Mouse (Mus musculus) heart, embryonic 11.5 days (tissue): ENCODE measurements around the gene Mrps34. TPM values are rescaled to one million over a fixed set of nuclear protein-coding genes. Genes with fewer than 3 reads are reported as not detected.

Experiments
- ATAC-seq: fragments of 200-750 bp; cut with Nextera tagmentation; replicated peaks from 2 replicates; pipeline ENCODE4 v1.8.0; 2017; ENCODE audit warnings: moderate library complexity; ENCODE audit not compliant: insufficient number of reproducible peaks, low FRiP score, low TSS enrichment
- H3K27ac ChIP-seq: fragments of 300-500 bp; sonication (generic); 2 replicates; pipeline ENCODE4 v1.5.1; 2014; ENCODE audit warnings: mild to moderate bottlenecking, low read depth, low read length
- H3K27me3 ChIP-seq: fragments of 300-500 bp; sonication (generic); 2 replicates; pipeline ENCODE4 v1.6.1; 2014; ENCODE audit warnings: mild to moderate bottlenecking, low read length, mixed read lengths; ENCODE audit not compliant: control insufficient read depth, insufficient read depth
- H3K36me3 ChIP-seq: fragments of 300-500 bp; sonication (generic); 2 replicates; pipeline ENCODE4 v1.6.1; 2014; ENCODE audit warnings: mild to moderate bottlenecking, low read length, moderate library complexity, mixed read lengths; ENCODE audit not compliant: control insufficient read depth, insufficient read depth
- H3K4me1 ChIP-seq: fragments of 300-500 bp; sonication (generic); 2 replicates; pipeline ENCODE4 v1.6.1; 2014; ENCODE audit warnings: low read length; ENCODE audit not compliant: control insufficient read depth, insufficient read depth
- H3K4me2 ChIP-seq: fragments of 300-500 bp; sonication (generic); 2 replicates; pipeline ENCODE4 v1.6.1; 2014; ENCODE audit warnings: mild to moderate bottlenecking, moderate library complexity
- H3K4me3 ChIP-seq: fragments of 300-500 bp; sonication (generic); 2 replicates; pipeline ENCODE4 v1.5.1; 2014; ENCODE audit warnings: low read depth, low read length
- H3K9ac ChIP-seq: fragments of 300-500 bp; sonication (generic); 2 replicates; pipeline ENCODE4 v1.6.1; 2014; ENCODE audit warnings: mild to moderate bottlenecking, low read depth, low read length, moderate library complexity
- H3K9me3 ChIP-seq: fragments of 300-500 bp; sonication (generic); replicated peaks from 2 replicates; pipeline ENCODE4 v1.6.1; 2016; ENCODE audit warnings: low read length; ENCODE audit not compliant: control insufficient read depth
- WGBS: fragments of 180-500 bp; shearing (Covaris S2); extraction: QIAGEN DNeasy Blood & Tissue Kit; methylation state at CpG from one replicate; pipeline ENCODE4 v1.1.7; 2014; ENCODE audit not compliant: insufficient replicate concordance; 5-methylcytosine and 5-hydroxymethylcytosine counted together
- polyA plus RNA-seq: library from polyadenylated mRNA; unstranded; fragments of >200 nt; fragmentation: Nextera tagmentation; extraction: Ambion mirVana; gene quantifications from 2 replicates; pipeline ENCODE4 v1.2.1, GENCODE M21; 2014

Mrps34 gene
- polyA plus RNA-seq = 85.6 and 92.1 TPM in 2 replicates

DNA sequence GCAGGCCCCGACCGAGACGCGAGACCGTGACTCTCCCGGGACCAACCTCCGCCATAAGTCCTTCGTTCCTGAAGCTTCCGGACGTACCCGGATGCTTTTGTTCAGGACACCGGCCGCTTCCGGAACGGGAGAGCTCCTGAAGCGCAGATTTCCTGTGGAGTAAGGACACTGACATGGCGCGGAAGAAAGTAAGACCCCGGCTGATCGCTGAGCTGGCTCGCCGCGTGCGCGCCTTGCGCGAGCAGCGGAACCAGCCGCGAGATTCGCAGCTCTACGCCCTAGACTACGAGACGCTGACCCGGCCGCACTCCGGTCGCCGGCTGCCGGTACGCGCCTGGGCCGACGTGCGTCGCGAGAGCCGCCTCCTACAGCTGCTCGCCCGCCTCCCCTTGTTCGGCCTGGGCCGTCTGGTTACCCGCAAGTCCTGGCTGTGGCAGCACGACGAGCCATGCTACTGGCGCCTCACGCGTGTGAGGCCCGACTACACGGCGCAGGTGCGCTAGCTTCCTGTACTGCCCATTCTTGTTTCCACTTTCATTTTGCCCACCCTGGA, at the start of gene Mrps34, which contains the start of gene Eme2:
Gene Mrps34, plus strand, starts transcription at position 122 of the 553 bp plus-strand sequence.
Gene Eme2, minus strand, starts transcription at position 93 of the 553 bp plus-strand sequence.
- ATAC-seq = 0 out of 2 replicates have a peak, but pooled peaks have one; percentile 9
- H3K4me1 ChIP-seq = peaks cover 35% of the 10 kb centered on the region
- peak within 1 kb of the TSS; percentile 84 for H3K9ac ChIP-seq
- under 1% methylated on average over 53 of the region's 62 CpGs for WGBS
- H3K27me3 ChIP-seq = no peaks in the 10 kb centered on the region
- peak within 1 kb of the TSS; percentile 69 for H3K4me3 ChIP-seq
- no peaks in the 10 kb centered on the region for H3K9me3 ChIP-seq
- H3K4me2 ChIP-seq = peak within 1 kb of the TSS; percentile 84
- H3K36me3 ChIP-seq = peaks cover 34% of the 10 kb centered on the region
- peak within 1 kb of the TSS; percentile 70 for H3K27ac ChIP-seq

DNA sequence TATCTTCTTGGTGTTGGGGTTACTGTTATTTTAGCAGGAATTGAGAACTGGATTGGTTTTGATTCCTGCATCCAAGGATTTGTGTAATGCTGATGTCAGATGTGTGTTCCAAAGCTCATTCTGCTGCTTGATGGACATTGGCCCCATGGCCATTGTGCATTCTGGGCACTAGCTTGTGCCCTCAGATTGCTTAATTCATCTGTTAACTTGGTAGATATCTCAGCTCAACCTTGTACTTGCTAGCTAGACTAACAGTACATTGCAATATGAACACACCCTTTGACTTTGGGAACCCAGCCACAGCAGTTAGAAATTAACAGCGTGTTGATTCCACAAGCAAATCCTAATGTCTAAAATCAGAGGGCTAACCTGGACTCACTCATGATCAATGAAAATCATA, 47.5 kb upstream of the Mrps34 start:
- Histone ChIP-seq H3K4me2 (peak overlapping the region; percentile 41), H3K27ac (no peak overlapping the region), H3K4me1 (peaks cover 10% of the 10 kb centered on the region; the same call in 1 of the 2 replicates), H3K36me3 (no peaks in the 10 kb centered on the region), H3K9ac (no peak overlapping the region), H3K27me3 (peaks cover 7% of the 10 kb centered on the region; the same call in 1 of the 2 replicates), H3K4me3 (0 out of 2 replicates have a peak overlapping the region, but pooled peaks have one; percentile 8), H3K9me3 (no peaks in the 10 kb centered on the region)
- no peak for ATAC-seq
- WGBS = 93% methylated on average over 1 of the region's 1 CpGs

DNA sequence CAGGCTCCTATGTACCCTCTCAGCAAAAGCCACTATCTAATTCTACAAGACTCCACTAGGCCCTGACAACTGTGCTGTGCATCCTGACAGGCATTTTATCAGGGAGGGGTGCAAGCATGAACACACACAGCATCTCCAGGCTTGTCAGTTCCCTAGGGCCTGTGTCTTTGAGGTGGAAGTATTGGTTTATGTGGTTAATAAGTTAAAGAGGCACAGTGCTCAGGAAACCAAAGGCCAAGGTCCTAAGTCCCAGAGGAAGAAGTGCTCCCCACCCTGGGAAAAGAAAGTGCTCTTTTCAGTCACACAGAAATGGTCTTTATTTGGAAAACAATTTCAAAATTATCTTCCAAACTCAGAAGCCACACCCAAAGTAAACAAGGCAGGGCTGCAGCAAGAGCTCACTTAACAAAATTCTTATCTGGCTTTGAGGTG, 46.3 kb upstream of the Mrps34 start:
- no peaks in the 10 kb centered on the region for H3K9me3 ChIP-seq
- H3K4me3 ChIP-seq = peak overlapping the region; percentile 57
- H3K4me1 ChIP-seq = peaks cover 10% of the 10 kb centered on the region; the same call in 1 of the 2 replicates
- no peak for ATAC-seq
- H3K4me2 ChIP-seq = peak overlapping the region; percentile 85
- H3K27me3 ChIP-seq = peaks cover 7% of the 10 kb centered on the region; the same call in 1 of the 2 replicates
- peak overlapping the region; percentile 50; the same call in 1 of the 2 replicates for H3K9ac ChIP-seq
- 0 out of 2 replicates have a peak, but pooled peaks cover 2% of the 10 kb centered on the region for H3K36me3 ChIP-seq
- H3K27ac ChIP-seq = peak overlapping the region; percentile 99

DNA sequence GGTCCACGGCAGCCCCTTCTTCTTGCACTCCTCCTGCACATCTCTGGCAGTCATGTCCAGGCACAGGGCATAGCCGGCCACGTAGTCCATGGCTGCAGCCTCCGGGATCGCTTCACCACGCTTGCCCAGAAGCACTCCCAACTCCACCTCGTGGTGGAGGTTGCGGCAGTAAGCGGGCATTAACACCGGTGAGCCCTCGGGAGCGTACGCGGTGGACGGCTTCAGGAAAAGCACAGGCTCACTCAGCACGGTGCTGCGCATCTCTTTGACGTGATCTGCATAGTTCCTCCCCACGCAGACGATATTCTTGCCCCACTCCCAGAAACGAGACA, 45.2 kb upstream of the Mrps34 start:
- Histone ChIP-seq H3K9me3 (no peaks in the 10 kb centered on the region), H3K4me2 (peak overlapping the region; percentile 85), H3K36me3 (0 out of 2 replicates have a peak, but pooled peaks cover 3% of the 10 kb centered on the region), H3K27me3 (peaks cover 7% of the 10 kb centered on the region; the same call in 1 of the 2 replicates), H3K9ac (peak overlapping the region; percentile 80), H3K4me1 (peaks cover 10% of the 10 kb centered on the region; the same call in 1 of the 2 replicates), H3K4me3 (peak overlapping the region; percentile 57), H3K27ac (peak overlapping the region; percentile 99)
- peak; percentile 57 for ATAC-seq
- WGBS = under 1% methylated on average over 21 of the region's 21 CpGs

DNA sequence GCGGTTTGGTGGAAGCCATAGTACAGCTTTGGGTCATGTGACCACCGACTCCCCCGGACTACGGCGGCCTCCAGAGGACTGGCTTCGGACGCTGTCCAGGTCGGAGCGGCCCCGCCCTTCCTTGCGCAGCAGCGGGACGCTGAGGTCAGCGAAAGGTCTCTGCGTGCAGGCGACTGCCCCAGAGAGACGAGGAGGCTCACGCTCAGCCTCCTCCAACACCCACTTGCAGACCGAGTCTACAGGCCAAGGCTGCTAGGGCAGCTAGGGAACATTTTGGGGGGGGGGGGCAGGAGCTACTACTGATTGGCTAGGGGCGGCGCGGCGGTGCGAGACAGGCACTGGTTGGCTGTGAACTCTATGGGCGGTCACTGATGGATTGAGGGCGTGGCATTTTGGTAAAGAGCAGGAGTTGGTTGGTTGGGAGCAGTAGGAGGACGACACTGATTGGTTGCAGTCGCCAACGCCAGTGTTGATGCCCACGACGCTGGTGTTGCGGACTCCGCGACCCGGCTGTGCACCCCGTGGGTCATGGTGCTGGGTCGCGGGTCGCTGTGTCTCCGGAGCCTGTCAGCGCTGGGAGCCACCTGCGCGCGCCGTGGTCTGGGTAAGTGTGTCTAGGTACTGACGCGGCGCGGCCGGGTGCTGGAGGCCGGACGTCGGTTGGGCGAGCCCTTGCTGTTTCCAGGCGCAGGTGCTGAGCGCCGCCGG, 44.7 kb upstream of the Mrps34 start, which contains the start of gene Fahd1:
Gene Fahd1, minus strand, starts transcription at position 300 of the 708 bp plus-strand sequence.
- Histone ChIP-seq H3K9ac (peak within 1 kb of the TSS; percentile 80), H3K4me1 (peaks cover 10% of the 10 kb centered on the region; the same call in 1 of the 2 replicates), H3K27me3 (peaks cover 7% of the 10 kb centered on the region; the same call in 1 of the 2 replicates), H3K4me3 (peak within 1 kb of the TSS; percentile 57), H3K27ac (peak within 1 kb of the TSS; percentile 99), H3K36me3 (0 out of 2 replicates have a peak, but pooled peaks cover 3% of the 10 kb centered on the region), H3K4me2 (peak within 1 kb of the TSS; percentile 90), H3K9me3 (no peaks in the 10 kb centered on the region)
- ATAC-seq = peak; percentile 98
- WGBS = under 1% methylated on average over 58 of the region's 58 CpGs

DNA sequence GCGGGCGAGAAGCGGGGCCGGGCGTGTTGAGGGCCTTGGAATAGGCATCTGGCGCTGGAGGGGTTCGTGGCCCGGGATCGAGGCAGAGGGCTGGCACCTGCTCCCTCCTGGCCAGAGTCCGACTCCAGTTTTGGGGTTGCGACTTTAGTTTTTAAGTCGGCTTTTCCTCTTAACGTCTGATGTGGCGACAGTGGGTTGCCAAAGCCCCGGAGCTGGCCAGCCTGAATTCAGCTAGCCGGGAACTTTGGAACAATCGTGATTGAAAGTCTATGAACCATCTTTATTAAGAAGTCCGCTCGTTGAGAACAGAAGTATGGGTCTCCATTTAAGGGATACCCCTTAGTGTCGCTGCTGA, 44.2 kb upstream of the Mrps34 start:
- peaks cover 10% of the 10 kb centered on the region; the same call in 1 of the 2 replicates for H3K4me1 ChIP-seq
- peak overlapping the region; percentile 57 for H3K4me3 ChIP-seq
- H3K9ac ChIP-seq = peak overlapping the region; percentile 29
- H3K4me2 ChIP-seq = peak overlapping the region; percentile 90
- WGBS = 1% methylated on average over 20 of the region's 20 CpGs
- 0 out of 2 replicates have a peak, but pooled peaks cover 3% of the 10 kb centered on the region for H3K36me3 ChIP-seq
- no peaks in the 10 kb centered on the region for H3K9me3 ChIP-seq
- H3K27ac ChIP-seq = no peak overlapping the region
- peaks cover 7% of the 10 kb centered on the region; the same call in 1 of the 2 replicates for H3K27me3 ChIP-seq
- ATAC-seq = no peak

DNA sequence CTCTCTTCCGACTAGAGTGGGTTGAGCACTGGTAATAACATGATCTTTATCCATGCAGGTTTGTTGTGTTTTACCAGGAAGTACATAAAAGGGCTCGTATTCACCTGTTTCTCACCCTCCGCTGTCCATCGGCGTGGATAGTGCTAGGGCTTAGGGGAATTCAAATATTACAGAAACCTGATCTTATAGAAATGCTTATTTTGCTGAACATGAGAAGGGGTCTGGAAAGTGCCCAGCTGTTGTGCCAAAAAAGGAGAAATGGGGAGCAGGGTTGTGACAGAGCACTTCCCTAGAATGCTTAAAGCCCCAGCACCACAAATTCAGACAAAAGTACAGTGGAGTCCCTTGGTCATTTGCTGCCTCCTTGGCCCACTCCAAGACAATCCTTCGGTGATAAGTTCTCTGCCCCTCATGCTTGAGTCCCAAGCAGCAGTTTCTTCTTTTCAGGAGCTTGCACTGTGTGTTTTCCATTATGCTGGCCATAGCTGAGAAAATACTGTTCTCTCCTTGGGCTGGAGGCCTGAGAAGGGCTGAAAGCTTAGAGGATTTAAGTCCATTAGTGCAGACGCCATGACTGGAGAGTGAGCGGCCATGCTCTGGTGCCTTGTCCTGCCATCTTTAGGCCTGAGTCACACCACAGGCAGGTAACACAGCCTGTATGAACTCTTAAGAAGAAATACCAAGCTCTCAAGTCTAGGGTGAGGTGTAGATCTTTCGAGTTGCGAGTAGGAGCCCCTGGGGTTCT, 43.4 kb upstream of the Mrps34 start:
- peak overlapping the region; percentile 57 for H3K4me3 ChIP-seq
- no peak overlapping the region for H3K27ac ChIP-seq
- H3K4me1 ChIP-seq = peaks cover 10% of the 10 kb centered on the region; the same call in 1 of the 2 replicates
- H3K9ac ChIP-seq = no peak overlapping the region
- 80% methylated on average over 10 of the region's 10 CpGs for WGBS
- H3K9me3 ChIP-seq = no peaks in the 10 kb centered on the region
- ATAC-seq = no peak
- 0 out of 2 replicates have a peak, but pooled peaks cover 3% of the 10 kb centered on the region for H3K36me3 ChIP-seq
- peaks cover 7% of the 10 kb centered on the region; the same call in 1 of the 2 replicates for H3K27me3 ChIP-seq
- H3K4me2 ChIP-seq = peak overlapping the region; percentile 90
